Mouse (Mus musculus) frontal cortex, postnatal 14 days (tissue): ENCODE measurements around the gene Krtap1-4.
A peak's percentile ranks its signal among the peaks of the same experiment; 100 is the strongest.

Experiments
- DNase-seq, 2 experiments: peaks; one replicate each; pipeline ENCODE4 v3.0.0; 2022; ENCODE audit warnings: low spot score in 2 of 2

The Krtap1-4 gene

DNA sequence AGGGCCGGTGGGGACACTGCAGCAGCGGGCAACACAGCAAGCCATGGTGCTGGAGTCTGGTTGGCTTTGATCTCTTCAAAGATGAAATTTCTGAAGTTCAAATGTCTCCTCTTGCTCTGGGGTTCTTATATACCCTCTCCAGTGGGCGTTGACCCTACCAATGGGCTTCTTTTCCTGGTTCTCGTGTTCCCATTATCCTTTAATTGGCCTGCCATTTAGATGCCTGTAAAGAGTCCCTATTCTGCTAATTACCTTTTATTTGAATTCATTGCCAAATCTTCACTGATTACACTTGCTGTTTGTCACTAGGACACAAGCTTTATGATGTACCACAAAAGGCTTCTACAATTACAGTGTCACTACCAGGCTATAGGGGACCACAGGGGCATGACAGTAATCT, 32.7 kb downstream of the Krtap1-4 start, which contains the start of gene Krtap3-3:
Gene Krtap3-3 (minus strand): TSS at position 101 of the 400 bp plus-strand sequence.
- DNase-seq, result no peak

DNA sequence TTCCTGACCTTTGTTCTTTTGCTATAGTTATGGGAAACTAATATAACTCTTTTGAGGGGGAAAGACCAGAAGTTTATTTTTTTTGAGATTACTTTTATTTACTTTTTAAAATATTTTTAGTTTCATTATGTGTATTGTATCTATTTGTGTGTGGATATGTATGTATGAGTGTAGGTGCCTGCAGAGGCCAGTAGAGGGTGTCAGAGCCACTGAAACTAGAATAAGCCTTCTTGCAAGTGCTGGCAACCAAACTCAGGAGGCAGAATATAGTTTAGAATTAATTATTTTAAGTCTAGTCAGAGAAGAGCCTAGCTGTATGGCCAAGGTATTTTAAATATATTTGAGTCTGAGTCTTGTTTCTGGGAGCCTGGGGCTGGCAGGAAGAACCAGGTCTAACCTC, 35.6 kb downstream of the Krtap1-4 start:
- no peak for DNase-seq

DNA sequence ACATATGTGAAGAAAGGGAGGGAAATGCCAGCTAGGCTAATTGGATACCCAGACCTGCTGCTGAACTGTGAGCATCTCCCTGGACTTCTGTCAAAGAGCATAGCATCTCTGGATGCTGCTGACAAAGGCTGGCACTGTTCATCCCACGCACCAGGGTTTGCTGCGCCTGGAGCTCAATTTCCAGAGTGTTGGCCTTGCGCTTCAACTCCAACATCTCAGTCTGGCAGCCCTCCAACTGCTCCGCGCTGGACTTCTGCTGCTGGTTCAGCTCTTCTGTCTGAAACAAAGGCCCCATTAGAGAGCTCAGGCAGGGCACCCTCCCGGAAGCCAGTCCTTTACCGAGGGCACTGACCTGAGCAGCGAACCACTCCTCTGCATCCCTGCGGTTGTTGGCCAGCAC, 43.7 kb downstream of the Krtap1-4 start:
- peak in 1 of 2 experiments; percentile 23 for DNase-seq
